Mouse (Mus musculus) gastrocnemius, adult 8-10 months (tissue): ENCODE data around the gene Camk2b. TPM values are rescaled to one million over a fixed set of nuclear protein-coding genes. Genes with fewer than 3 reads are reported as not detected.
"Not testable (repeated sequence)": the region's sequence is repeated elsewhere in the genome, so short reads cannot be mapped to it uniquely, and the experiment has no call there.

Experiments used
- DNase-seq, 2 experiments: peaks; one replicate each; pipeline ENCODE4 v3.0.0; 2022; ENCODE audit warnings: low spot score in 2 of 2
- total RNA-seq, 4 experiments: library from RNA; stranded (reverse); gene quantifications; 2 replicates each; pipeline ENCODE4 v1.2.4; 2022

Gene Camk2b
- total RNA-seq = 100 to 1,000 TPM; 146 to 169 (median 160) TPM

GRCm38 (mm10) chr11:6066176-6066575, at the start of gene Camk2b:
Gene Camk2b, minus strand, starts transcription at chr11:6066362.
- DNase-seq = no peak

GRCm38 (mm10) chr11:6111734-6112484, 45.7 kb upstream of the Camk2b start:
- DNase-seq = no peak

GRCm38 (mm10) chr11:6109990-6110389, 43.8 kb upstream of the Camk2b start:
- DNase-seq = no peak

DNA sequence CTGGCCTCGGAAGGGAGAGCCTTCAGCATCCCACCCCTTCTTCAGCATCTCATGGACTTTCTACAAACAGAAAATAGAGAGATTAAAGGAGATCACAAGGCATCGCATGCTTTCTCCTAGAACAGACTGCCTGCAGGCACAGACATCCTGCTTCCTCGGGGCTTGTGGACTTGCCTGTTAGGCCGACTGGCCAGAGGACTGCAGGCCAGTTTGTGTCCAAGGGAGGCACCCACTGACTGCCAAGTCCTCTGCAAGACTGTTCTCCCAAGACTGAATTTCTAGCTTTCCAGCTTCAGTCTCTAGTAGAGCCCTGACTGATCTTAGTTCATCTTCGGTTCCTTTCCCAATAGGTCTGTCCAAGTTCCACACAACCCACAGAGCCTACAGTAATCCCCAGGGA, 42.1 kb upstream of the Camk2b start:
- no peak for DNase-seq

DNA sequence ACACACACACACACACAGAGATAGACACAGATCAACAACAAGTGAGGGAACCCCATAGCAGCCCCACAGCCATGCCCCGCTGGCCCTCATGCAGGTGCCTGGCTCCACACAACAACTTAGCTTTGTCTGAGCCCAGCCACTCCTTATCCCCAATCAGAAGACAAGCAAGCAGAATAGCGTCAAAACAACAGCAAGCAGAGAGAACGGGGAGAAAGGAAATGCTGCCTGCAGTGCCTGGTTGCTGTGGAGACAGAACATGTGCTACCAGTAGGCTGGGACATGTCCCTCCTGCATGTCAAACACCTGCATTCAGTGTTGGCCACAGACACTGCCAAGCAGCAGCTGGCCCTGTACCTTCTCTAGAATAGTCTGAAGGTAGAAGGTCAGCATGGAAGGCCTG, 41.6 kb upstream of the Camk2b start:
- no peak for DNase-seq

DNA sequence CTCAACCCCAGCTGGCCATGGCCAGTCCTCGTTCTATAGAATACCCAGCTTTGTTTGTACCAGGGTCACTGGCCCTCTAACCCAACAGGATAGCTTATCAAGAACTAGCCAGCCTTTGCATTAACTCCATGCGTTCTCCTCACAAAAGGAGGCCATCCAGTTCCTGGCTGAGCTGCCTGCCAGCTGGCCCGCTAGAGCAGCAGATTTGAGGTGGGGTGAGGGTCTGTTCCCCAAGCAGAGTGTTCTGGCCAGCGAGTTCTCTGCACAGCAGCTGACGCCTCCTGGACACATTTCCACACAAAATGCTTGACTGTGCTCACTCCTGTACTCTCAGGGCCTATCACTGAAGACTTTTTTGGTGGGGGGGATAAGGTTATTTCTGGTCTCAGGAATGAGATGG, 38.6 kb upstream of the Camk2b start:
- no peak for DNase-seq

GRCm38 (mm10) chr11:6096637-6097036, 30.5 kb upstream of the Camk2b start:
- DNase-seq = not testable (repeated sequence)

DNA sequence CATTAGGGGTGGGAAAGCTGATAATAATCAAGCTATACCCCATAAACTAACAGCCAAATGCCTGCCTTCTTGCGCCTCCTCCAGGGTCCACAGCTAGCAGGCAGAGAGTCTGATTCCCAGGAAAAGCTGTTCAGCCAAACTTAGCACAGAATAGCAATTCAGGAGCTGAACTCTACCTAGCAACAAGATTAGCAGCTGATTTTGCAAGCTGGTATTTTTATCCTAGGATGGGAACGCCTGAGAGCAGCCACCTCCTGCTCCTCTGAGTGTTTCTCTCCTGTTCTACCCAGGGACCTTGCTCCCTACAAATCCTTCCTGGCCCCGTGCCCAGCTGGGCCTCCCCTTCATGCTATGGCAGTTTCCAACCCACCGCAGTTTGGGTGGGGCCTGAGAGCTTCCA, 20.8 kb upstream of the Camk2b start:
- no peak for DNase-seq

DNA sequence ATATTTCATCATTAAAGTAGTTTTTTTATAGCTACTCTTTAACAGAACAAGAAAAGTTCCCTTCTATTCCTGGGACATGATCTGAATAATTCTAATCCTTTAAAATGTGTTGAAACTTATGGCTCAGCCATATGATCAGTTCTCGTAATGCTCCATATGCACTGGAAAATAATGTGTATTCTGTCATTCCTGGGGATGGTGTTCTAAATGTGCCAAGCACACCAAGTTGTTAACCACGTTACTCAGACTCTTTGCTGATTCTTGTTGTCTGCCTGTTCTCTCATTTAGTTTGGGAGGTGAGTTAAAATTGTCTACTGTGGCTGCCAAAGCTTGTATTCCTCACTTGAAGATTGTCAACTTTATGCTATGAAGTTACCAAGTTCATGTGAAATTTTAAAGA, 12.6 kb upstream of the Camk2b start:
- no peak for DNase-seq

GRCm38 (mm10) chr11:6075618-6076066, 9.5 kb upstream of the Camk2b start:
- no peak for DNase-seq

GRCm38 (mm10) chr11:6068181-6068957, 2.2 kb upstream of the Camk2b start:
- no peak for DNase-seq

DNA sequence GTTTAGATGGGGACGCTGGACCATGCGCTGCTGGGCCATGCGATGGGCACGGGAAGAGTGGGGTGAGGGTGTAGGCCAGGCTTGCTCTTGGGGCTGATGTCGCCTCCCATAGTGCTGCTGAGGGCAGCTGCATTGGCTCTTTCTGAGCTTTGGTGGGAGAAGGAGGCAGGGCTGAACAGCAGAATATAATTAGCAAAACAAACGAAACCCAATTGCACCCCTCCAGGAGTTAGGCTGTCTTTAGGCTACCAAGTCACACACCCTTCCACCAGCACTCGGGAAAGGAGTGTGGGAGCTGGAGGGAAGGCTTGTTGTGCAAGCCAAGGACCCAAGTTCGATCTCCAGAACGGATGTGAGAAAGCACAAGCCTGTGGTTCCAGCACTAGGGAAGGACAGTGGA, 998 bp upstream of the Camk2b start:
- no peak for DNase-seq

- peak in 1 of 2 experiments; percentile 32 for DNase-seq
Observed at GRCm38 (mm10) chr11:6065551-6066121, 526 bp downstream of the Camk2b start.

DNA sequence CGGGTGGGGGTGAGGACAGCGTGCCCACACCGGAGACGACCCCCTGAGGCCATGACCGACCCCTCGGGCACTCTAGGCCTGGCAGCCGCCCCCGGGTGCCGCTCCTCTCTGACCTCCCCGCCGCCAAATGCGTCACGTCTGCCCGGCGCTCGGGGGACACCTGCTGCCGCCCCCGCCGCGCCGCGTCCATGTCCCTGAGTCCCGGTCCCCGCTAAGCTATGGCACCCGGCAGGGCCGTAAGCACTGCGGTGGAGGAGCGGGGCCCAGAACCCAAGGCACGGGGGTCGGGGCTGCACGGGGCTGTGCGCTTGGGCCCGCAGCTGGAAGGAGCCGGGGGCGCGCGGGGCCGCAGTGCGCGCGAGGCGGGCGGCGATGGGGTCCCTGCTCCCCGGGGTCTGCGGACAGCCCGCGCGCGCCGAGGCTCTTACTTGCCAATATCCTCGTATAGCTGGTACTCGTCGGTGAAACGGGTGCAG, 1.1 kb downstream of the Camk2b start:
- DNase-seq = no peak

- no peak for DNase-seq
Observed at GRCm38 (mm10) chr11:6064215-6065045, 1.7 kb downstream of the Camk2b start.

- no peak for DNase-seq
Observed at GRCm38 (mm10) chr11:6063501-6064214, 2.5 kb downstream of the Camk2b start.

DNA sequence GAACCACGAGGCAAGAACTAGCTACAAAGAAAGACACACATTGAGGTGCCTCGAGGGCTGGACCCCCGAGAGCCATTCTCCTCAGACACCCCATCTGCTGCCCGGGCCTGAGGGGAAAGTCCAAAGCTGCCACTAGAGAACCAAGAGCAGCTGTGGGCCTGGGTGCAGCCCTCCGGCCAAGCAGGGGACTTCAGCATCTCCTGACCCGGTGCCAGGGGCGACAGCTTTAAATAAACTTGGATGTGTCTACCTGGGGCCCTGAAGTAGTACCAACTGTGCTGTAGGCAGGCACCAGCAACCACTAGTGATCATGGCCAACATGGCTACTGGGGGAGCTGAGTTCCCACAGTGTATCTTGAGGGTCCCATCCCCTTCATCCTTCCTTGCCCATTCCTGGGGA, 3.1 kb downstream of the Camk2b start:
- DNase-seq = no peak

- no peak for DNase-seq
Observed at GRCm38 (mm10) chr11:6062329-6062728, 3.8 kb downstream of the Camk2b start.

DNA sequence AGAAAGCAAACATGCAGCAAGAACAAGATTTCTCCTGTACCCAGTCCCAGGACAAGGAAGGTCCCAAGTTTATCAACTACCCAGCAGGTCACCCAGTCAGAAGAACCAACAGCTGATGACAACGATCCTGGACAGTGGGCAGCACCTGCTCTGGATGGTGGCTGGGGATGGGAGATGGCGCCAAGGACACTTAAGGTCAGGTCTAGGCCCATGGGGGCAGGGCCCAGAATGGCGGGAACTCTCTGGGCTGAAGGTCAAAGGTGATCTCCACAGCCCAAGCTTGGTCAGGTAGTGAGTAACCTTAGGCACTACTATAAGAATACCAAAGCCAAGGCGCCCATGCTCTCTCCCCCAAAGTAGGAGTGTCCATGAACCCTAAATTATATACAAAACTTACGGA, 4.3 kb downstream of the Camk2b start:
- DNase-seq = no peak

DNA sequence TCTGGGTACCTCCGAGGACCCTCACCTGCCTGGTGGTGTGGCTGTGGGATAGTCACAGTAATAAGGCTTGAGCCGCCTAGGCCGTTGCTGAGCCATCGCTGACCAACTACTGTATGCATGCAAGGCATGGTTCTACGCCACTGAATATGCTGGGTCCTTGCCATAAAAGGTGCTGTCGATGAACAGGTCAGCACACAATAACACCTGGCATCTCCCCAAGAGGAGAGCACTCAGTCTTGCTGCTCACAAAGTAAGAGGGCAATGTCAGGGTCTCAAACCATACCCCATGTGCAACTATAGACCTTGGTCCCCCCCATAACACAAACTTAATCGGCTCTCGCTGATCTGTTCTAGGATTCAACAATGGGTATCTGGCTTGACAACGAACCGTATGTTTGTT, 7.0 kb downstream of the Camk2b start:
- no peak for DNase-seq

DNA sequence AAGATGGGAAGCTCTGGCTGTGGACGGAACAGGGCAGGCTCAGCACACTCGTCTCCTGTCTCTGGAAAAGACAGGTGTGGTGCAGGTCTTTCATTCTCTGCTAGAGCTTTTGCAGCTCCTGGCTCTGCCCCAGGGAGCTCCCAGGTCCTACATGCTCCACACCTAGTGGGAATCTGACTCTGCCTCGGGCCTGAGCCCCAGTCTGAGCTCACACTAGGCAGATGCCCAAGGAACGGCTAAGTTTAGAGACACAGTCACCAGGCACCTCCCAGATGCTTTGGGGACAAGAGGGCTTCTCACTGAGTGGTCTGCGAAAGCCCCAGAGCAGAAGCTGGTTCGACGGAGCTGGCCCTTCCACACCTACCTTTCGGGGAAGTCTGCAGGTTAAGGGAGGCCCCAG, 12.8 kb downstream of the Camk2b start:
- peak; percentile 67 to 80 for DNase-seq
